Mouse (Mus musculus) embryonic facial prominence, embryonic 12.5 days (tissue): Measurements from ENCODE around the gene Fcamr. TPM values are rescaled to one million over a fixed set of nuclear protein-coding genes. Genes with fewer than 3 reads are reported as not detected.

Experiments
- ATAC-seq: fragments of 200-750 bp; cut with Nextera tagmentation; 2 replicates; pipeline ENCODE4 v1.8.0; 2017; ENCODE audit not compliant: insufficient number of reproducible peaks, insufficient read depth, low FRiP score, low TSS enrichment
- H3K27ac ChIP-seq: fragments of 300-500 bp; sonication (generic); 2 replicates; pipeline ENCODE4 v1.5.1; 2016; ENCODE audit warnings: mild to moderate bottlenecking
- H3K27me3 ChIP-seq: fragments of 300-500 bp; sonication (generic); 2 replicates; pipeline ENCODE4 v1.6.1; 2016; ENCODE audit warnings: mild to moderate bottlenecking, moderate library complexity
- H3K36me3 ChIP-seq: fragments of 300-500 bp; sonication (generic); 2 replicates; pipeline ENCODE4 v1.6.1; 2016; ENCODE audit warnings: mild to moderate bottlenecking
- H3K4me1 ChIP-seq: fragments of 300-500 bp; sonication (generic); 2 replicates; pipeline ENCODE4 v1.6.1; 2016
- H3K4me2 ChIP-seq: fragments of 300-500 bp; sonication (generic); replicated peaks from 2 replicates; pipeline ENCODE4 v1.6.1; 2016; ENCODE audit warnings: mild to moderate bottlenecking, moderate library complexity
- H3K4me3 ChIP-seq: fragments of 300-500 bp; sonication (generic); 2 replicates; pipeline ENCODE4 v1.5.1; 2016; ENCODE audit warnings: mild to moderate bottlenecking
- H3K9ac ChIP-seq: fragments of 300-500 bp; sonication (generic); 2 replicates; pipeline ENCODE4 v1.6.1; 2016; ENCODE audit warnings: mild to moderate bottlenecking, moderate library complexity
- H3K9me3 ChIP-seq: fragments of 300-500 bp; sonication (generic); 2 replicates; pipeline ENCODE4 v1.6.1; 2016; ENCODE audit warnings: mild to moderate bottlenecking, moderate library complexity
- WGBS: fragments of 180-500 bp; shearing (Covaris S2); methylation state at CpG from one replicate; pipeline ENCODE4 v1.1.7; 2016; 5-methylcytosine and 5-hydroxymethylcytosine counted together
- polyA plus RNA-seq: library from polyadenylated mRNA; unstranded; fragments of >200 nt; fragmentation: Nextera tagmentation; extraction: Ambion mirVana; gene quantifications from 2 replicates; pipeline ENCODE4 v1.2.1, GENCODE M21; 2016

The Fcamr gene
- polyA plus RNA-seq, 1 experiment from 2014 or later: not detected

GRCm38 (mm10) chr1:130779867-130780266, 20.8 kb upstream of the Fcamr start:
- WGBS: 79% methylated on average over 3 of the region's 3 CpGs
- ATAC-seq: no peak
- Histone ChIP-seq H3K4me3 (no peak overlapping the region), H3K4me1 (no peaks in the 10 kb centered on the region), H3K27me3 (no peaks in the 10 kb centered on the region), H3K27ac (no peak overlapping the region), H3K4me2 (no peak overlapping the region), H3K9me3 (no peaks in the 10 kb centered on the region), H3K9ac (no peak overlapping the region), H3K36me3 (no peaks in the 10 kb centered on the region)

GRCm38 (mm10) chr1:130784054-130784453, 16.6 kb upstream of the Fcamr start:
- Histone ChIP-seq H3K4me3 (no peak overlapping the region), H3K9me3 (no peaks in the 10 kb centered on the region)
- WGBS: 30% methylated on average over 4 of the region's 4 CpGs

GRCm38 (mm10) chr1:130787001-130787400, 13.7 kb upstream of the Fcamr start:
- no peak overlapping the region for H3K4me2 ChIP-seq
- H3K36me3 ChIP-seq: no peaks in the 10 kb centered on the region
- WGBS: 40% methylated on average over 4 of the region's 4 CpGs
- H3K27me3 ChIP-seq: no peaks in the 10 kb centered on the region
- H3K4me1 ChIP-seq: no peaks in the 10 kb centered on the region
- H3K4me3 ChIP-seq: no peak overlapping the region
- ATAC-seq: no peak
- H3K27ac ChIP-seq: no peak overlapping the region
- no peaks in the 10 kb centered on the region for H3K9me3 ChIP-seq
- H3K9ac ChIP-seq: no peak overlapping the region

More at GRCm38 (mm10) chr1:130784054-130784453, 16.6 kb upstream of the Fcamr start:
- H3K4me1 ChIP-seq: no peaks in the 10 kb centered on the region
- no peaks in the 10 kb centered on the region for H3K27me3 ChIP-seq
- no peaks in the 10 kb centered on the region for H3K36me3 ChIP-seq
- no peak overlapping the region for H3K9ac ChIP-seq
- H3K4me2 ChIP-seq: no peak overlapping the region
- ATAC-seq: no peak
- no peak overlapping the region for H3K27ac ChIP-seq

GRCm38 (mm10) chr1:130789512-130790451, 10.9 kb upstream of the Fcamr start:
- Histone ChIP-seq H3K36me3 (no peaks in the 10 kb centered on the region), H3K4me2 (no peak overlapping the region), H3K4me3 (no peak overlapping the region), H3K27ac (no peak overlapping the region), H3K9ac (no peak overlapping the region), H3K9me3 (no peaks in the 10 kb centered on the region), H3K4me1 (no peaks in the 10 kb centered on the region), H3K27me3 (no peaks in the 10 kb centered on the region)
- no peak; the same call in 1 of the 2 replicates for ATAC-seq
- WGBS: 48% methylated on average over 3 of the region's 3 CpGs

GRCm38 (mm10) chr1:130795331-130795730, 5.4 kb upstream of the Fcamr start:
- WGBS: 78% methylated on average over 2 of the region's 2 CpGs
- no peaks in the 10 kb centered on the region for H3K27me3 ChIP-seq
- no peak overlapping the region for H3K4me2 ChIP-seq
- H3K9ac ChIP-seq: no peak overlapping the region
- H3K27ac ChIP-seq: no peak overlapping the region
- H3K9me3 ChIP-seq: no peaks in the 10 kb centered on the region
- ATAC-seq: no peak
- H3K36me3 ChIP-seq: no peaks in the 10 kb centered on the region
- H3K4me3 ChIP-seq: no peak overlapping the region
- H3K4me1 ChIP-seq: no peaks in the 10 kb centered on the region

GRCm38 (mm10) chr1:130796967-130797684, 3.6 kb upstream of the Fcamr start:
- no peak for ATAC-seq
- Histone ChIP-seq H3K36me3 (no peaks in the 10 kb centered on the region), H3K27ac (no peak overlapping the region), H3K9ac (no peak overlapping the region), H3K4me3 (no peak overlapping the region), H3K4me2 (no peak overlapping the region), H3K9me3 (no peaks in the 10 kb centered on the region), H3K27me3 (no peaks in the 10 kb centered on the region), H3K4me1 (no peaks in the 10 kb centered on the region)
- 76% methylated on average over 8 of the region's 8 CpGs for WGBS

GRCm38 (mm10) chr1:130798037-130798436, 2.7 kb upstream of the Fcamr start:
- Histone ChIP-seq H3K4me3 (no peak overlapping the region), H3K36me3 (no peaks in the 10 kb centered on the region), H3K4me1 (no peaks in the 10 kb centered on the region), H3K27me3 (no peaks in the 10 kb centered on the region), H3K27ac (no peak overlapping the region), H3K4me2 (no peak overlapping the region), H3K9ac (no peak overlapping the region), H3K9me3 (no peaks in the 10 kb centered on the region)
- WGBS: 64% methylated on average over 6 of the region's 6 CpGs
- ATAC-seq: no peak

GRCm38 (mm10) chr1:130798551-130798950, 2.2 kb upstream of the Fcamr start:
- Histone ChIP-seq H3K27me3 (no peaks in the 10 kb centered on the region), H3K4me1 (no peaks in the 10 kb centered on the region; the same call in 1 of the 2 replicates), H3K36me3 (no peaks in the 10 kb centered on the region), H3K9me3 (no peaks in the 10 kb centered on the region), H3K4me2 (no peak overlapping the region), H3K9ac (no peak overlapping the region), H3K4me3 (no peak overlapping the region), H3K27ac (no peak overlapping the region)
- WGBS: 77% methylated on average over 3 of the region's 3 CpGs
- no peak for ATAC-seq

GRCm38 (mm10) chr1:130799399-130799798, 1.3 kb upstream of the Fcamr start:
- no peak overlapping the region for H3K4me2 ChIP-seq
- H3K9me3 ChIP-seq: no peaks in the 10 kb centered on the region
- H3K36me3 ChIP-seq: no peaks in the 10 kb centered on the region
- no peak for ATAC-seq
- no peak overlapping the region for H3K9ac ChIP-seq
- no peak overlapping the region for H3K4me3 ChIP-seq
- 84% methylated on average over 2 of the region's 2 CpGs for WGBS
- H3K27ac ChIP-seq: no peak overlapping the region
- H3K27me3 ChIP-seq: no peaks in the 10 kb centered on the region
- no peaks in the 10 kb centered on the region; the same call in 1 of the 2 replicates for H3K4me1 ChIP-seq

GRCm38 (mm10) chr1:130801511-130801910, 809 bp downstream of the Fcamr start:
- Histone ChIP-seq H3K27ac (no peak overlapping the region), H3K4me2 (no peak overlapping the region), H3K9me3 (no peaks in the 10 kb centered on the region), H3K27me3 (no peaks in the 10 kb centered on the region), H3K4me1 (no peaks in the 10 kb centered on the region; the same call in 1 of the 2 replicates), H3K36me3 (no peaks in the 10 kb centered on the region), H3K9ac (no peak overlapping the region), H3K4me3 (no peak overlapping the region)
- ATAC-seq: no peak
- 68% methylated on average over 2 of the region's 2 CpGs for WGBS

GRCm38 (mm10) chr1:130802976-130803375, 2.3 kb downstream of the Fcamr start:
- H3K9ac ChIP-seq: no peak overlapping the region
- H3K4me1 ChIP-seq: no peaks in the 10 kb centered on the region; the same call in 1 of the 2 replicates
- no peaks in the 10 kb centered on the region for H3K9me3 ChIP-seq
- no peak overlapping the region for H3K4me3 ChIP-seq
- no peak overlapping the region for H3K4me2 ChIP-seq
- H3K36me3 ChIP-seq: no peaks in the 10 kb centered on the region
- 53% methylated on average over 6 of the region's 6 CpGs for WGBS
- H3K27ac ChIP-seq: no peak overlapping the region
- H3K27me3 ChIP-seq: no peaks in the 10 kb centered on the region
- no peak for ATAC-seq

GRCm38 (mm10) chr1:130804279-130804678, 3.6 kb downstream of the Fcamr start:
- Histone ChIP-seq H3K27ac (no peak overlapping the region), H3K4me2 (no peak overlapping the region), H3K9ac (no peak overlapping the region), H3K4me3 (no peak overlapping the region), H3K4me1 (no peaks in the 10 kb centered on the region; the same call in 1 of the 2 replicates), H3K36me3 (no peaks in the 10 kb centered on the region), H3K9me3 (no peaks in the 10 kb centered on the region), H3K27me3 (no peaks in the 10 kb centered on the region)
- WGBS: 63% methylated on average over 6 of the region's 6 CpGs
- no peak for ATAC-seq
